Mouse (Mus musculus): ENCODE results near the gene Epha6.
"Not testable (repeated sequence)": the region's sequence is repeated elsewhere in the genome, so short reads cannot be mapped to it uniquely, and the experiment has no call there.

The Epha6 gene

GRCm38 (mm10) chr16:59969816-59970215, 635.5 kb downstream of the Epha6 start:
- in situ Hi-C loops (cut with MboI, MseI), result no loop called here

- in situ Hi-C loops (cut with MboI, MseI), result no loop called here
Measured at GRCm38 (mm10) chr16:59955731-59956130, 649.6 kb downstream of the Epha6 start.

- in situ Hi-C loops (cut with MboI, MseI), result no loop called here
Measured at GRCm38 (mm10) chr16:59923696-59924095, 681.6 kb downstream of the Epha6 start.

- in situ Hi-C loops (cut with MboI, MseI), result no loop called here
Measured at GRCm38 (mm10) chr16:59880073-59880472, 725.3 kb downstream of the Epha6 start.

- in situ Hi-C loops (cut with MboI, MseI), result no loop called here
Measured at GRCm38 (mm10) chr16:59871792-59872191, 733.5 kb downstream of the Epha6 start.

GRCm38 (mm10) chr16:59854160-59854717, 751.1 kb downstream of the Epha6 start:
- in situ Hi-C loops (cut with MboI, MseI), result no loop called here

GRCm38 (mm10) chr16:59852689-59853088, 752.6 kb downstream of the Epha6 start:
- in situ Hi-C loops (cut with MboI, MseI), result no loop called here

GRCm38 (mm10) chr16:59846574-59846973, 758.8 kb downstream of the Epha6 start:
- in situ Hi-C loops (cut with MboI, MseI), result no loop called here

GRCm38 (mm10) chr16:59836778-59837177, 768.6 kb downstream of the Epha6 start:
- in situ Hi-C loops (cut with MboI, MseI), result no loop called here

GRCm38 (mm10) chr16:59836304-59836703, 769.0 kb downstream of the Epha6 start:
- in situ Hi-C loops (cut with MboI, MseI), result no loop called here

GRCm38 (mm10) chr16:59832468-59832867, 772.9 kb downstream of the Epha6 start:
- in situ Hi-C loops (cut with MboI, MseI), result no loop called here

- in situ Hi-C loops (cut with MboI, MseI), result loop anchor here (10.0 kb wide), 1 partner anchor 785 kb away; no protein-coding TSS in a partner anchor
Measured at GRCm38 (mm10) chr16:59829655-59830054, 775.7 kb downstream of the Epha6 start.

GRCm38 (mm10) chr16:59799790-59800189, 805.5 kb downstream of the Epha6 start:
- in situ Hi-C loops (cut with MboI, MseI), result not testable (repeated sequence)

- in situ Hi-C loops (cut with MboI, MseI), result no loop called here
Measured at GRCm38 (mm10) chr16:59772297-59772696, 833.0 kb downstream of the Epha6 start.

GRCm38 (mm10) chr16:59770421-59770820, 834.9 kb downstream of the Epha6 start:
- in situ Hi-C loops (cut with MboI, MseI), result no loop called here

GRCm38 (mm10) chr16:59769936-59770335, 835.4 kb downstream of the Epha6 start:
- in situ Hi-C loops (cut with MboI, MseI), result no loop called here

- in situ Hi-C loops (cut with MboI, MseI), result no loop called here
Measured at GRCm38 (mm10) chr16:59760875-59761274, 844.5 kb downstream of the Epha6 start.

- in situ Hi-C loops (cut with MboI, MseI), result no loop called here
Measured at GRCm38 (mm10) chr16:59750905-59751304, 854.4 kb downstream of the Epha6 start.

- in situ Hi-C loops (cut with MboI, MseI), result no loop called here
Measured at GRCm38 (mm10) chr16:59743669-59744068, 861.7 kb downstream of the Epha6 start.

GRCm38 (mm10) chr16:59715524-59715923, 889.8 kb downstream of the Epha6 start:
- in situ Hi-C loops (cut with MboI, MseI), result no loop called here

GRCm38 (mm10) chr16:59693230-59693629, 912.1 kb downstream of the Epha6 start:
- in situ Hi-C loops (cut with MboI, MseI), result no loop called here

GRCm38 (mm10) chr16:59689120-59689519, 916.2 kb downstream of the Epha6 start:
- in situ Hi-C loops (cut with MboI, MseI), result no loop called here

GRCm38 (mm10) chr16:59685135-59685534, 920.2 kb downstream of the Epha6 start:
- in situ Hi-C loops (cut with MboI, MseI), result no loop called here

- in situ Hi-C loops (cut with MboI, MseI), result no loop called here
Measured at GRCm38 (mm10) chr16:59683434-59683833, 921.9 kb downstream of the Epha6 start.

All from regulatory T cell (primary cell).